Mouse (Mus musculus): ENCODE results near the gene Mterf1b.

Gene Mterf1b

GRCm38 (mm10) chr5:4245004-4245403 is 52.8 kb downstream of the Mterf1b start:
- DNase-seq (ENCODE audit: low spot score in 2 of 2), result no peak

- DNase-seq (ENCODE audit: low spot score in 2 of 2), result no peak
These were observed 53.9 kb downstream of the Mterf1b start for GRCm38 (mm10) chr5:4246095-4246494.
